Mouse (Mus musculus) neural tube, embryonic 14.5 days (tissue): ENCODE measurements at regions not wholly inside any gene's neighbourhood (a gene's known extent, or its start where the extent isn't known, plus 50 kb on each side); places are given as distances from the start of the nearest gene placed in this dataset.

ENCODE experiments used
- ATAC-seq: fragments of 200-750 bp; cut with Nextera tagmentation; 2 replicates; pipeline ENCODE4 v1.8.0; 2017; ENCODE audit warnings: low read depth, mild to moderate bottlenecking, moderate TSS enrichment, moderate library complexity
- H3K27ac ChIP-seq: fragments of 300-500 bp; sonication (generic); 2 replicates; pipeline ENCODE4 v1.5.1; 2014; ENCODE audit warnings: low read depth, mild to moderate bottlenecking, control low read depth, low read length, moderate library complexity, mixed read lengths
- H3K27me3 ChIP-seq: fragments of 300-500 bp; sonication (generic); 2 replicates; pipeline ENCODE4 v1.6.1; 2014; ENCODE audit warnings: low read length; ENCODE audit not compliant: control insufficient read depth, insufficient read depth
- H3K36me3 ChIP-seq: fragments of 300-500 bp; sonication (generic); 2 replicates; pipeline ENCODE4 v1.6.1; 2014; ENCODE audit warnings: low read length, mixed read lengths; ENCODE audit not compliant: control insufficient read depth, insufficient read depth
- H3K4me1 ChIP-seq: fragments of 300-500 bp; sonication (generic); 2 replicates; pipeline ENCODE4 v1.6.1; 2014; ENCODE audit warnings: low read length; ENCODE audit not compliant: control insufficient read depth, insufficient read depth
- H3K4me2 ChIP-seq: fragments of 300-500 bp; sonication (generic); 2 replicates; pipeline ENCODE4 v1.6.1; 2014; ENCODE audit warnings: mild to moderate bottlenecking, low read depth, low read length, control low read depth
- H3K4me3 ChIP-seq: fragments of 300-500 bp; sonication (generic); 2 replicates; pipeline ENCODE4 v1.5.1; 2014; ENCODE audit warnings: low read depth, low read length, control low read depth, mixed read lengths
- H3K9ac ChIP-seq: fragments of 300-500 bp; sonication (generic); replicated peaks from 2 replicates; pipeline ENCODE4 v1.6.1; 2014; ENCODE audit warnings: low read depth, mild to moderate bottlenecking, control low read depth, low read length, mixed read lengths
- H3K9me3 ChIP-seq: fragments of 300-500 bp; sonication (generic); 2 replicates; pipeline ENCODE4 v1.6.1; 2016; ENCODE audit warnings: low read length; ENCODE audit not compliant: control insufficient read depth
- WGBS: fragments of 180-500 bp; shearing (Covaris S2); extraction: QIAGEN DNeasy Blood & Tissue Kit; methylation state at CpG from one replicate; pipeline ENCODE4 v1.1.7; 2014; 5-methylcytosine and 5-hydroxymethylcytosine counted together

GRCm38 (mm10) chr6:117570791-117571190, 270.2 kb upstream of the Zfp637 start:
- Histone ChIP-seq H3K36me3 (no peaks in the 10 kb centered on the region), H3K9ac (no peak overlapping the region), H3K4me2 (no peak overlapping the region), H3K4me3 (no peak overlapping the region), H3K27me3 (no peaks in the 10 kb centered on the region), H3K9me3 (no peaks in the 10 kb centered on the region), H3K27ac (no peak overlapping the region), H3K4me1 (no peaks in the 10 kb centered on the region)
- 87% methylated on average over 4 of the region's 4 CpGs for WGBS
- no peak for ATAC-seq

- Histone ChIP-seq H3K27ac (no peak overlapping the region), H3K9ac (no peak overlapping the region), H3K4me3 (no peak overlapping the region), H3K4me2 (no peak overlapping the region), H3K4me1 (no peaks in the 10 kb centered on the region), H3K27me3 (no peaks in the 10 kb centered on the region), H3K9me3 (no peaks in the 10 kb centered on the region), H3K36me3 (no peaks in the 10 kb centered on the region)
- no peak for ATAC-seq
- 92% methylated on average over 14 of the region's 14 CpGs for WGBS
These were observed 269.0 kb upstream of the Zfp637 start for GRCm38 (mm10) chr6:117572006-117572405.

GRCm38 (mm10) chr6:117573371-117573770, 267.6 kb upstream of the Zfp637 start:
- H3K27ac ChIP-seq = no peak overlapping the region
- WGBS = 95% methylated on average over 8 of the region's 8 CpGs
- no peak overlapping the region for H3K4me3 ChIP-seq

GRCm38 (mm10) chr6:117574146-117574545, 266.8 kb upstream of the Zfp637 start:
- WGBS = 84% methylated on average over 10 of the region's 10 CpGs
- no peak overlapping the region for H3K9ac ChIP-seq
- H3K4me2 ChIP-seq = no peak overlapping the region
- H3K36me3 ChIP-seq = no peaks in the 10 kb centered on the region
- H3K4me3 ChIP-seq = no peak overlapping the region
- ATAC-seq = no peak
- no peaks in the 10 kb centered on the region for H3K4me1 ChIP-seq
- no peaks in the 10 kb centered on the region for H3K27me3 ChIP-seq
- no peaks in the 10 kb centered on the region for H3K9me3 ChIP-seq
- H3K27ac ChIP-seq = no peak overlapping the region

More at GRCm38 (mm10) chr6:117573371-117573770, 267.6 kb upstream of the Zfp637 start:
- no peak overlapping the region for H3K4me2 ChIP-seq
- no peaks in the 10 kb centered on the region for H3K4me1 ChIP-seq
- no peak for ATAC-seq
- H3K27me3 ChIP-seq = no peaks in the 10 kb centered on the region
- H3K9ac ChIP-seq = no peak overlapping the region
- H3K36me3 ChIP-seq = no peaks in the 10 kb centered on the region
- no peaks in the 10 kb centered on the region for H3K9me3 ChIP-seq

GRCm38 (mm10) chr6:117575057-117575456, 265.9 kb upstream of the Zfp637 start:
- ATAC-seq = peak; percentile 63; the same call in 1 of the 2 replicates
- no peak overlapping the region for H3K4me3 ChIP-seq
- H3K27me3 ChIP-seq = no peaks in the 10 kb centered on the region
- no peaks in the 10 kb centered on the region for H3K36me3 ChIP-seq
- no peak overlapping the region for H3K4me2 ChIP-seq
- H3K9ac ChIP-seq = no peak overlapping the region
- 47% methylated on average over 5 of the region's 5 CpGs for WGBS
- no peak overlapping the region for H3K27ac ChIP-seq
- no peaks in the 10 kb centered on the region for H3K4me1 ChIP-seq
- no peaks in the 10 kb centered on the region for H3K9me3 ChIP-seq

- WGBS = 94% methylated on average over 9 of the region's 9 CpGs
- H3K9ac ChIP-seq = no peak overlapping the region
- H3K4me3 ChIP-seq = no peak overlapping the region
- H3K4me1 ChIP-seq = no peaks in the 10 kb centered on the region
- H3K36me3 ChIP-seq = no peaks in the 10 kb centered on the region
- no peak overlapping the region for H3K27ac ChIP-seq
- no peaks in the 10 kb centered on the region for H3K9me3 ChIP-seq
- no peak overlapping the region for H3K4me2 ChIP-seq
- ATAC-seq = no peak
- H3K27me3 ChIP-seq = no peaks in the 10 kb centered on the region
These were observed 265.0 kb upstream of the Zfp637 start for GRCm38 (mm10) chr6:117576021-117576420.

GRCm38 (mm10) chr6:117577539-117578521, 263.1 kb upstream of the Zfp637 start:
- Histone ChIP-seq H3K4me3 (no peak overlapping the region), H3K27me3 (no peaks in the 10 kb centered on the region), H3K36me3 (no peaks in the 10 kb centered on the region), H3K9me3 (no peaks in the 10 kb centered on the region), H3K9ac (no peak overlapping the region), H3K4me1 (no peaks in the 10 kb centered on the region), H3K27ac (no peak overlapping the region), H3K4me2 (no peak overlapping the region)
- 73% methylated on average over 10 of the region's 10 CpGs for WGBS
- peak; percentile 51; the same call in 1 of the 2 replicates for ATAC-seq

GRCm38 (mm10) chr6:117580951-117581350, 260.0 kb upstream of the Zfp637 start:
- Histone ChIP-seq H3K4me3 (no peak overlapping the region), H3K36me3 (no peaks in the 10 kb centered on the region), H3K4me1 (no peaks in the 10 kb centered on the region), H3K27ac (no peak overlapping the region), H3K9ac (no peak overlapping the region), H3K27me3 (no peaks in the 10 kb centered on the region), H3K4me2 (no peak overlapping the region), H3K9me3 (no peaks in the 10 kb centered on the region)
- ATAC-seq = no peak
- WGBS = 83% methylated on average over 2 of the region's 2 CpGs

- no peaks in the 10 kb centered on the region for H3K9me3 ChIP-seq
- no peak overlapping the region for H3K4me2 ChIP-seq
- ATAC-seq = no peak
- H3K27ac ChIP-seq = no peak overlapping the region
- H3K27me3 ChIP-seq = no peaks in the 10 kb centered on the region
- H3K9ac ChIP-seq = no peak overlapping the region
- H3K4me1 ChIP-seq = no peaks in the 10 kb centered on the region
- 93% methylated on average over 11 of the region's 11 CpGs for WGBS
- H3K4me3 ChIP-seq = no peak overlapping the region
- no peaks in the 10 kb centered on the region for H3K36me3 ChIP-seq
These were observed 257.9 kb upstream of the Zfp637 start for GRCm38 (mm10) chr6:117583121-117583520.
